Mouse (Mus musculus) lung, adult 2 months (tissue): ENCODE data around the gene Car5a. TPM values are rescaled to one million over a fixed set of nuclear protein-coding genes. Genes with fewer than 3 reads are reported as not detected.

Experiments
- DNase-seq: peaks from one replicate; pipeline ENCODE4 v3.0.0; 2022
- H3K4me1 ChIP-seq: fragments of 200-500 bp; 2 replicates; pipeline ENCODE4 v1.6.1; 2011; ENCODE audit warnings: low read length; ENCODE audit not compliant: control insufficient read depth, insufficient read depth
- H3K4me3 ChIP-seq: fragments of 200-500 bp; replicated peaks from 2 replicates; pipeline ENCODE3; 2011; ENCODE audit warnings: low read depth, mild to moderate bottlenecking, control low read depth, low read length; ENCODE audit errors: extremely low read depth
- CTCF ChIP-seq: fragments of 200-500 bp; IDR thresholded peaks from 2 replicates; pipeline ENCODE4 v1.5.1; 2011; ENCODE audit warnings: mild to moderate bottlenecking, low read length, control low read depth; ENCODE audit not compliant: insufficient read depth
- POLR2A ChIP-seq: fragments of 200-500 bp; IDR thresholded peaks from 2 replicates; pipeline ENCODE4 v1.6.1; 2011; ENCODE audit warnings: low read depth, mild to moderate bottlenecking, control low read depth, low read length, borderline replicate concordance; ENCODE audit errors: extremely low read depth
- WGBS: fragments of 180-500 bp; shearing (Covaris S2); methylation state at CpG from one replicate; pipeline ENCODE4 v1.1.7; 2018; 5-methylcytosine and 5-hydroxymethylcytosine counted together
- polyA plus RNA-seq: library from polyadenylated mRNA; depleted of rRNA; stranded (reverse); fragments of >200 nt; gene quantifications from 2 replicates; pipeline ENCODE4 v1.2.3, GENCODE M21; 2012; rRNA removed

Car5a gene
- 0.18 and 0.26 TPM in 2 replicates for polyA plus RNA-seq

GRCm38 (mm10) chr8:121944831-121945230 is at the start of gene Car5a:
Car5a (minus strand) TSS chr8:121944904.
- TF ChIP-seq POLR2A (no peak), CTCF (no peak)
- Histone ChIP-seq H3K4me1 (peaks cover 7% of the 10 kb centered on the region; the same call in 1 of the 2 replicates), H3K4me3 (no peak within 1 kb of the TSS)
- DNase-seq: no peak

DNA sequence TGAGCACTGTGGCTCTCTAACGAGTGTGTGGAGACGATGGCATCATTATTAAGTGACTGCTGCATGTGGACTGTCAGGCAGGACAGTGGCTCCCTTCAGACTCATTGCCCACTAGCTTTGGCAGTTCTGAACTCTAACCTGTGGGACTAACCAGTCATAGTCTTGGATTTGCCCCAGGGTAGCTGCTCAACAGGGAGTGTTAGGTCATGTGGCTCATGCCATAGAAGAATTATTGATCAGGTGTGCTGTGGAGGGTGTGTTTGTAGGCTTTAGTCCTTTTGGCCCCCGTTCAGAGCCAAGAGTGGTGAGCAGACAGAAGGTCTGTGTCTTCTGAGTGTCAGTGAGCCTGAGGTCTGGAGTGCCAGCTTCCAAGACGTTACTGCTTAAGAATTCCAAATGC is 48.2 kb upstream of the Car5a start:
- 81% methylated on average over 4 of the region's 4 CpGs for WGBS
- H3K4me3 ChIP-seq: no peak overlapping the region
- DNase-seq: no peak
- no peaks in the 10 kb centered on the region; the same call in 1 of the 2 replicates for H3K4me1 ChIP-seq
- TF ChIP-seq CTCF (no peak), POLR2A (no peak)

DNA sequence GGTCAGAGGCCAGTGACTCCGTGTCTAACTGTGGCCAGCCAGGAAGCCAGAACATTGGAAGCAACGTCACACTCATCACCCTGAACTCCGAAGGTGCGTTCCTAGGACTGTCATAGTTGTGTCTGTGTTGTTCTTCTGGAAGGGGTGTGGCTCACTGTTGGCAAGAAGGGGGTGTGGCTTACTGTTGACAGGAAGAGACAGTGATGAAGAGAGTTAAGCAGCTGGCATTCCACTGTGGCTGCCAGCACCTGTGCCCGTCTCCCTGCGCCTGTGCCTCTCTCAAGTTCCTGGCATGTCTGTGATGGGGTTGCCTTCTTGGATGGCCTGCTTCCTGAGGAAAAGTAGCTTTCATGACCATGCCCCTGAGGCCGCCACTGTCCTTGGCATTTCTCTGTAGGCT is 46.9 kb upstream of the Car5a start:
- DNase-seq: no peak
- H3K4me3 ChIP-seq: no peak overlapping the region
- 72% methylated on average over 7 of the region's 7 CpGs for WGBS
- H3K4me1 ChIP-seq: no peaks in the 10 kb centered on the region; the same call in 1 of the 2 replicates
- TF ChIP-seq POLR2A (no peak), CTCF (no peak)

DNA sequence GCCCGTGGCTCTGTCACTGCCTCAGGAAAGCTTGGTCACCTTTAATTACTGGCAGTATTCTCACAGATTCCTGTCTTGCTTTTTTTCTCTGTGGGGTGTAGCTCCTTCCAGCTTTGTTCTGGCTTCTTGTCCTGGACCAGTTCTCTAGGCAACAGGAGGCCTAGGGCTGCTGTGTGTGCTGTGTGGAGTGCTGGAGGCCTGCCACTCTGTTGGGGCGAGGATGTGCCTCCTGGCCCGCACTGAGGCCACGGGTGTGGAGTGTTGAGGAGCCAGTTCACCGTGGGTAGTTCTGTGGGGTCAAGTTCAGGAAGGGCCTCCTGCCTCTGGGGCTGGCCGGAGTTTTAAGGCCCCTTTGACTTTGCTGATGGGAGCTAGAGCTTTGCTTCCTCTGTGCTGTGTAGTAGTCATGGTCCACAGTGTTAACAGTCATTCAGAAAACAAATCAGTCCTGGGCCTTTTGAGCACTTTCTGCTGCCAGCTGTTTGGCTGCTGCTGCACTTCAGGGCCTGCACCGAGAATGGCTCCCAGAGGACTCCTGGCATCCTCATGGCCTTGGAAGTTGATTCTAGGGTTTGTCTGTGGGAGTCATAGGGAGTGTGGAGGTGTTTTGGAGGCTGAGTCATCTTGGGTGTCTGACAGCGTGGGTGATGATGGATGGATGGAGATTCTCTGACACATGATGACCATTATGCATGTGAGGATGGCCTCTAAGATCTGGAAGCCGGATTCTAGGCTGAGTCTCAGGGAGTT is 46.0 kb upstream of the Car5a start:
- DNase-seq: no peak
- 65% methylated on average over 9 of the region's 9 CpGs for WGBS

DNA sequence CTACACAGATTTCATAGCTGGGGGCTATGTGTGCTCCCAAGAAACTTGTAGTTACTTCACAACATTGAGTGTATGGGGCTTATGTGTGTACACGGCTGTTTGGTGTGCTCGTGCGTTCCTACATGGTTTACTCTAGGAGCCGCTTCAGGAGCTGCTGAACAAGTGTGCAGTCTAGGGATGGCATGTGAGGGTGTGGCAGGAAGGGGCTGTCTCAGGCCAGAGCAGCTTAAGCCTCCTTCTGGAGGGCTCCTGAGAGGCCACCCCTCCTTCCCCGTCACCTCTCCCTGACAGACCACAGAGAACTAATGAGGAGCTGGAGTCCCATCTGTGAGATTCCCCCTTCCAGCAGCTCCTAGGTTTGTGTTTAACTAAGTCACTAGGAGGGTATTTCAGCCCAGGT is 43.2 kb upstream of the Car5a start:
- H3K4me1 ChIP-seq: no peaks in the 10 kb centered on the region
- no peak overlapping the region for H3K4me3 ChIP-seq
- no peak for DNase-seq
- TF ChIP-seq CTCF (no peak), POLR2A (no peak)
- 67% methylated on average over 5 of the region's 5 CpGs for WGBS

More for the DNA sequence above, 46.0 kb upstream of the Car5a start:
- TF ChIP-seq CTCF (no peak), POLR2A (no peak)
- no peaks in the 10 kb centered on the region for H3K4me1 ChIP-seq
- H3K4me3 ChIP-seq: no peak overlapping the region

GRCm38 (mm10) chr8:121985673-121986072 is 41.0 kb upstream of the Car5a start:
- TF ChIP-seq POLR2A: no peak
- no peak for TF ChIP-seq CTCF
- Histone ChIP-seq H3K4me1 (no peaks in the 10 kb centered on the region), H3K4me3 (no peak overlapping the region)
- DNase-seq: no peak
- WGBS: 74% methylated on average over 3 of the region's 3 CpGs

DNA sequence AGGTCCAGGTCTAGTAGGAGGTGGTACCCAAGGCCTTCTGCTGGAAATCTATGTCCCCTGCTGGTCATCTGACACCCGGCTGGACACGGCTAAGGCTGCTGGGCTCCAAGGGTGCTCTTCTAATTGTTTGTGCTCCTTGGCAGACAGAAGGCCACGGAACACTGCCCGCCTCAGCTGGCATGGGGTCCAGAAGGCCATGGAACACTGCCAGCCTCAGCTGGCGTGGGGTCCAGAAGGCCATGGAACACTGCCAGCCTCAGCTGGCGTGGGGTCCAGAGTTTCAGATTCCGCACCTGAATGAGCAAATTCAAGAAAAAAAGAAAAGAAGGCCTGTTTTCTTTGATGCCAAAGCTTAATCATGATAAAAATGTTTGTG is 36.8 kb upstream of the Car5a start:
- DNase-seq: no peak
- Histone ChIP-seq H3K4me1 (no peaks in the 10 kb centered on the region), H3K4me3 (no peak overlapping the region)
- TF ChIP-seq POLR2A (no peak), CTCF (no peak)
- 69% methylated on average over 7 of the region's 7 CpGs for WGBS

DNA sequence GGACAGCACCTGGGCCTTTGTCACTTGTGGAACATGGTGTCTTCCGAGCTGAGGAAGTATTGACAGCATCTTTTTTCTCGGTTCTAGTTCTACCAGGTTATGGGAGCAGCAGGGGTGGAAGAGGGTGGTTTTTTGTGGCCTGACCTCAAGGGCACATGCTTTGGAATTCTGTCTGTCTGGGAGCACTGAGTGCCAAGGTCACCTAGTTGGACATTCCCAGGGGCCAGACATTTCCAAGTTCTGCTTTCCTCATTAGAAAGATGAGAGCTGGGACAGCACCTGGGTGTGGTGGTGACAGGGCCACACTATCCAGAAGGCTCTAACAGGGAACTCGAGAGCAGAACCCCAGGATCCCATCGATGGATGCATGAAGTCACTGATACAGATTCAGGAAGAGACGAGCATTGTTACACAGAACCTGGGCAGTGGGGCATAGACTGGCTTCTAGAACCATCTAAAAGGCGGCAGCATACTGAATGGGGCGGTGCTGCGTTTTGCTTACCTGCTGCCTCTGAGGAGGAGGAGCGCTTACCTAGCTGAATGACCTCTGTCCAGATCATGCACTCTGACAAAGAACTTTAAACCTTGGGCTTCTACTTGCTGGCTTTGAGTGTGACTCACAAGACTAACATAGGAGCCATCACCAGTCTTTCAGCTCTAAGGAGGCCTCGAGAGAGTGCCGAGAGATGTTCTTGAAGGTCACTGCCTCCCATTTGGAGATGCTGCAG is 36.3 kb upstream of the Car5a start:
- DNase-seq: no peak
- WGBS: 94% methylated on average over 11 of the region's 11 CpGs
- TF ChIP-seq CTCF (no peak), POLR2A (no peak)
- Histone ChIP-seq H3K4me3 (no peak overlapping the region), H3K4me1 (no peaks in the 10 kb centered on the region)

GRCm38 (mm10) chr8:121978670-121979069 is 34.0 kb upstream of the Car5a start:
- no peak for TF ChIP-seq POLR2A
- 95% methylated on average over 13 of the region's 13 CpGs for WGBS
- no peak overlapping the region for H3K4me3 ChIP-seq

More at GRCm38 (mm10) chr8:121978670-121979069, 34.0 kb upstream of the Car5a start:
- DNase-seq: no peak
- no peaks in the 10 kb centered on the region for H3K4me1 ChIP-seq
